In the genomic region with DNA sequence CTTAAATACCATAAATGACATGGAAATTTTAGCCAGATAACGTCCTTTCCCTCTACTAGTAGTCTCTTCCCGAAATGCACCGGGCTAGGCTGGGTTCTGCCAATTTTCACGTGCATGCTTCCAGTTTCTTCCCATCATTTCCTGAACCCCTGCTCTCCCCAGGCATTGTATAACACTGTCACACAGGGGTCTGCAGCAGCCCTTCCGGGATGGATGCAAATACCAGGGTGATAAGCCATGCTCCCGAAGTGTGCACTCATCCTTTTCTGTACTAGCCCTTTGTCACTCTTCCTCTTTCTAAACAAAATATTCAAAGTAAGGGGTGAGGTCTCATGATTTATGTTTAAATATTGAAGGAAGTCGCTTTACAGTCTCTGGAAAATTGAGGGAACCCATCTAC, we compare ENCODE assay signal across 8 mouse cellular contexts. TPM values are rescaled to one million over a fixed set of nuclear protein-coding genes. Genes with fewer than 3 reads are reported as not detected.
DNase-seq lines count a peak whose midpoint lies in the region; ATAC-seq and TF ChIP-seq lines count a peak whose summit lies in the region.

No protein-coding gene starts in this region.

- no peak for TF ChIP-seq CTCF in lung, adult 2 months (IDR thresholded peaks at IDR 0.05; ENCODE audit: insufficient read depth, low read length)

- H3K4me2 ChIP-seq in embryonic facial prominence, embryonic 13.5 days: peak overlapping the region; percentile 80
- H3K4me2 ChIP-seq in intestine, embryonic 14.5 days (ENCODE audit: low read length): peak overlapping the region; percentile 73
- peak overlapping the region; percentile 90 for H3K4me2 ChIP-seq in neural tube, embryonic 13.5 days

- no peaks in the 10 kb centered on the region for H3K9me3 ChIP-seq in embryonic facial prominence, embryonic 13.5 days
- no peaks in the 10 kb centered on the region for H3K9me3 ChIP-seq in intestine, embryonic 14.5 days (ENCODE audit: control insufficient read depth, low read length)
- H3K9me3 ChIP-seq in neural tube, embryonic 13.5 days: no peaks in the 10 kb centered on the region

- peak overlapping the region; percentile 97 for H3K9ac ChIP-seq in embryonic facial prominence, embryonic 13.5 days
- H3K9ac ChIP-seq in intestine, embryonic 14.5 days (ENCODE audit: low read length): peak overlapping the region; percentile 99
- peak overlapping the region; percentile 98 for H3K9ac ChIP-seq in neural tube, embryonic 13.5 days

- H3K4me1 ChIP-seq in lung, adult 2 months (ENCODE audit: control insufficient read depth, insufficient read depth, low read length): peaks cover 3% of the 10 kb centered on the region
- peaks cover 34% of the 10 kb centered on the region for H3K4me1 ChIP-seq in embryonic facial prominence, embryonic 13.5 days
- peaks cover 18% of the 10 kb centered on the region for H3K4me1 ChIP-seq in intestine, embryonic 14.5 days (replicated peaks; ENCODE audit: control insufficient read depth, insufficient read depth, low read length)
- peaks cover 40% of the 10 kb centered on the region for H3K4me1 ChIP-seq in neural tube, embryonic 13.5 days (replicated peaks)

- no peaks in the 10 kb centered on the region for H3K36me3 ChIP-seq in embryonic facial prominence, embryonic 13.5 days
- no peaks in the 10 kb centered on the region for H3K36me3 ChIP-seq in intestine, embryonic 14.5 days (ENCODE audit: control insufficient read depth, insufficient read depth, low read length)
- H3K36me3 ChIP-seq in neural tube, embryonic 13.5 days: 0 out of 2 replicates have a peak, but pooled peaks cover 4% of the 10 kb centered on the region

- no peak for ATAC-seq in embryonic facial prominence, embryonic 13.5 days (ENCODE audit: insufficient number of reproducible peaks, insufficient read depth, low FRiP score, low TSS enrichment, low read depth)
- ATAC-seq in intestine, embryonic 14.5 days (replicated peaks; ENCODE audit: low FRiP score, low TSS enrichment, low read depth): no peak
- ATAC-seq in neural tube, embryonic 13.5 days (ENCODE audit: low read depth): no peak

- H3K4me3 ChIP-seq in lung, adult 2 months (replicated peaks; ENCODE audit: extremely low read depth, low read depth, low read length): peak overlapping the region; percentile 78
- H3K4me3 ChIP-seq in embryonic facial prominence, embryonic 13.5 days: peak overlapping the region; percentile 86
- H3K4me3 ChIP-seq in intestine, embryonic 14.5 days (ENCODE audit: low read depth, low read length): peak overlapping the region; percentile 90
- H3K4me3 ChIP-seq in neural tube, embryonic 13.5 days: peak overlapping the region; percentile 78

- TF ChIP-seq POLR2A in lung, adult 2 months (IDR thresholded peaks at IDR 0.05; ENCODE audit: borderline replicate concordance, extremely low read depth, low read depth, low read length): no peak

- 32% methylated on average over 7 of the region's 7 CpGs for WGBS in lung, adult 2 months
- 57% methylated on average over 7 of the region's 7 CpGs for WGBS in embryonic facial prominence, embryonic 13.5 days
- WGBS in intestine, embryonic 14.5 days: 46% methylated on average over 7 of the region's 7 CpGs
- 61% methylated on average over 7 of the region's 7 CpGs for WGBS in neural tube, embryonic 13.5 days

- H3K27me3 ChIP-seq in embryonic facial prominence, embryonic 13.5 days: no peaks in the 10 kb centered on the region
- H3K27me3 ChIP-seq in intestine, embryonic 14.5 days (replicated peaks; ENCODE audit: control insufficient read depth, insufficient read depth, low read length): no peaks in the 10 kb centered on the region
- no peaks in the 10 kb centered on the region for H3K27me3 ChIP-seq in neural tube, embryonic 13.5 days

- no peak overlapping the region for H3K27ac ChIP-seq in embryonic facial prominence, embryonic 13.5 days
- H3K27ac ChIP-seq in intestine, embryonic 14.5 days (ENCODE audit: low read depth): no peak overlapping the region
- peak overlapping the region; percentile 97 for H3K27ac ChIP-seq in neural tube, embryonic 13.5 days (replicated peaks)

- DNase-seq in lung, adult 2 months: no peak
- DNase-seq in lung, adult 18-20 months: no peak
- no peak for DNase-seq in intestine, embryonic 14.5 days (ENCODE audit: low spot score)
- no peak for DNase-seq in left cerebral cortex, adult 18-20 months (ENCODE audit: low spot score in 2 of 2)
- no peak for DNase-seq in layer of hippocampus, adult 8-10 months (ENCODE audit: low spot score in 2 of 2)
- no peak for DNase-seq in cerebellum, postnatal 36 days

RNA-seq across cellular contexts. Expression of gene Ccnj, which starts 0.9 kb away (rescaled TPM):
- 13.6 and 14.0 TPM in 2 replicates for polyA plus RNA-seq in lung, adult 2 months (2012; rRNA removed)
- polyA plus RNA-seq in embryonic facial prominence, embryonic 13.5 days (2015; fragmentation: Nextera tagmentation; extraction: Ambion mirVana): 14.4 and 18.4 TPM in 2 replicates
- 10.3 and 11.4 TPM in 2 replicates for polyA plus RNA-seq in intestine, embryonic 14.5 days (2014; fragmentation: Nextera tagmentation; extraction: Ambion mirVana)
- 20.4 and 22.9 TPM in 2 replicates for polyA plus RNA-seq in neural tube, embryonic 13.5 days (2015; fragmentation: Nextera tagmentation; extraction: Ambion mirVana)
- 1 to 10 TPM; 7.0 to 8.1 TPM for total RNA-seq in left cerebral cortex, adult 18-20 months (2021)
- 1 to 10 TPM; 6.8 to 7.9 (median 7.4) TPM for total RNA-seq in layer of hippocampus, adult 8-10 months (2022)
